Mouse (Mus musculus): ENCODE results near the gene Trio.

DNA sequence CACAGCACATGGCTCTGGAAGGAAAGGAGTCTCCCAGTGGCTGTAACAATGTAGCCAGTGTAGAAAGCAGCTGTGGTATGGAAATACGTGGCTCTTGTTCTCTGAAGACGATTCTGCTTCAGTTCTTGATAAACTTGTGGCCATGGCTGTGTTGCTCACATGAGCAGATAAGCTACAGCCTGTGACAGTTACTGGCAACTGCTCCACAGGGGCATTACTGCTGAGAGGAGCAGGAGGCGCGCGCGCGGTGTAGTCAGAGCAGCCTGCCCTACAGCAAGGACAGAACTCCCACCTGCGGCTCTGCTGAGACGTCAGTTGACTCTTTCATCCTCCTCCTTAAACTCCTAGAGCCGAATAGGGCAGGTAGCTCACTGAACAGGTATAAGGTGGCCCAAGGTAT is 153.9 kb downstream of the Trio start:
- TF ChIP-seq POLR2A (IDR thresholded peaks at IDR 0.05; ENCODE audit: low read depth, low read length) (no peak), CTCF (IDR thresholded peaks at IDR 0.05; ENCODE audit: borderline replicate concordance, insufficient read depth, low read length) (no peak)

Data from embryonic fibroblast, embryonic 13.5 days (primary cell).